Mouse (Mus musculus): ENCODE data around the gene 4931422A03Rik. TPM values are rescaled to one million over a fixed set of nuclear protein-coding genes. Genes with fewer than 3 reads are reported as not detected.

The 4931422A03Rik gene
- polyA plus RNA-seq, 1 experiment: 8.3 TPM

DNA sequence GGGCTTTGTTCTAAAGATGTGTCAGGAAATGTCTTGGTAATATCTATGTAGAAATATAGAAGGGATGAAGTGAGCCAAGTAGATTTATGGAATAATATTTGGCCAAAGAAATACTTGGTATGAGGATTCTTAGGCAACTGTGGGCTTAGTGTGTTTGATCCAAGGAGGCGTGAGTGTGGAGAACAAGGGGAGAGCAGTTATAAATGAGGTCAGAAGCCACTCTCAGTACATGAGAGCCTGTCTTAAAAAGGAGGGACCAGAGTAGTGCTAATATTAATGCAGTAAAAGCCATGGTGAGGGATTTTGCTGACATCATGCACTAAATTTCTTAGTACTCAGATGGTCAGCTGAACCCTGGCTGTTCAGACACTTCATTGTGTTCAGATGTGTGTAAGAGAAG lies 30.2 kb upstream of the 4931422A03Rik start:
- H3K4me1 ChIP-seq (ENCODE audit: control insufficient read depth, insufficient read depth, low read length): no peaks in the 10 kb centered on the region
- TF ChIP-seq CTCF (IDR thresholded peaks at IDR 0.05; ENCODE audit: control insufficient read depth, insufficient read depth, low read length) (no peak), POLR2A (IDR thresholded peaks at IDR 0.05; ENCODE audit: borderline replicate concordance, control insufficient read depth, low read depth, low read length) (no peak)
- H3K4me3 ChIP-seq (replicated peaks; ENCODE audit: control insufficient read depth, low read depth, low read length): no peak overlapping the region
- no peak overlapping the region for H3K27ac ChIP-seq (ENCODE audit: control insufficient read depth, insufficient read depth, low read depth, low read length, poor library complexity)
- WGBS: 92% methylated on average over 1 of the region's 1 CpGs

DNA sequence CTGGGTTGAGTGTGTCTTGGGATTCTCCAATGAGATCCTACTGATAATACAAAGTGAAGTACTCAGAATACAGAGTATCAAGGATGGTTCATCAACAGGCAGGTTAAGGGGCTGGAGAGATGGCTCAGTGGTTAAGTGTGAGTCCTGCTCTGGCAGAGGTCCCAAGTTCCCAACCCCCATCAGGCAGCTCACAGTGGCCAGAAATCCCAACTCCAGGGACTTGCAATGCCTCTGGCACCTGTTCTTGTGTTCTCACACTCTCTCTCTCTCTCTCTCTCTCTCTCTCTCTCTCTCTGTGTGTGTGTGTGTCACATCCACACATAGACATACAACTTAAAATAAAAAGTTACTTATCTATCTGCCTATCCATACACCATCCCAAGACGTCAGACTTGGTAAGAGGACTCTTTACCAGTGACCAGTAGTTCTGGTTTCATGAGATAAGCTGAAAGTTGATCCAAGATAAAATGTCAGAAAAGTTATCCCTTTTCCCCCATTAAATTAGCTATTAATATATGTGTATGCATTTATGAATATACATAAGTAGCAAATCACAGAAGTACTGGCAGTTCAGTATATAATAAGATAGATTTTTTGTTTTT lies 16.4 kb upstream of the 4931422A03Rik start:
- WGBS: 47% methylated on average over 1 of the region's 1 CpGs
- no peaks in the 10 kb centered on the region for H3K4me1 ChIP-seq (ENCODE audit: control insufficient read depth, insufficient read depth, low read length)
- TF ChIP-seq CTCF (IDR thresholded peaks at IDR 0.05; ENCODE audit: control insufficient read depth, insufficient read depth, low read length) (no peak), POLR2A (IDR thresholded peaks at IDR 0.05; ENCODE audit: borderline replicate concordance, control insufficient read depth, low read depth, low read length) (no peak)
- H3K4me3 ChIP-seq (replicated peaks; ENCODE audit: control insufficient read depth, low read depth, low read length): no peak overlapping the region
- no peak overlapping the region for H3K27ac ChIP-seq (ENCODE audit: control insufficient read depth, insufficient read depth, low read depth, low read length, poor library complexity)

DNA sequence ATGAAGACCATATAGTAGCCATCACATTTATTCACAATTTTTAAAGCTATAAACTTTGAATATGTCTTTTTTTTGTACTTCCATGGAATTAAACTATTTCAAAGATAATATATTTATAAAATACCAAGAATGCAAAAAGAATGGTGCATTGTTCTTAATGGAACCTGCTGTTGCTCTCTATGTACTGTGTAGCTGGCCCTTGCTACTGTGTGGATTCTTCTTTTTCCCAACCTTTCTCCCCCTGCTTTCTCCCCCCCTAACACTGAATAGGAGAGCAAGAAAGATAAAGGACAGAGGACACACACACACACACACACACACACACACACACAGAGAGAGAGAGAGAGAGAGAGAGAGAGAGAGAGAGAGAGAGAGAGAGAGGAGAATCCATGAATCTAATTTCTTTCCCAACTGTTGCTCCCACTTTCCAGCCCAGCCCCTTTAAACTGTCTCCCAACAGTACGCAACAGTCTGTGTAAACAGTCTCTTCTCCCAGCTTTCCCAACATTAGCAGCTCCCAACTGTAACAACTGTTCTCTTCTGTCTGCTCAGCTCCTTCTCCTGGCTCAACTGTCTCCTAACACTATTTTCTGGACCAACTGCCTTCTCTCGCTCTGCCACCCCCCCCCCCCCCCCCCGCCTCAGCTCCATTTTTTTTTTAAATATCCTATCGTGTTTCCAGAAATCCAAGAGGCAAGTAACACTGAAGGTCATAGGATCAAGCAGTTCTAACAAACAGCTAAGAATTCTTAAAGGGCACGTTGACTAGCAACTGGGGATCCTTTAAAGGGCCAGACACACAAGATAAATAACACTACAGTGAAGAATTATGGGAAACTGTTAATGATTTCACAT lies 15.7 kb upstream of the 4931422A03Rik start:
- no peak for TF ChIP-seq CTCF (IDR thresholded peaks at IDR 0.05; ENCODE audit: control insufficient read depth, insufficient read depth, low read length)
- TF ChIP-seq POLR2A (IDR thresholded peaks at IDR 0.05; ENCODE audit: borderline replicate concordance, control insufficient read depth, low read depth, low read length): no peak
- Histone ChIP-seq H3K4me3 (replicated peaks; ENCODE audit: control insufficient read depth, low read depth, low read length) (no peak overlapping the region), H3K4me1 (ENCODE audit: control insufficient read depth, insufficient read depth, low read length) (no peaks in the 10 kb centered on the region), H3K27ac (ENCODE audit: control insufficient read depth, insufficient read depth, low read depth, low read length, poor library complexity) (no peak overlapping the region)
- WGBS: 82% methylated on average over 5 of the region's 5 CpGs

DNA sequence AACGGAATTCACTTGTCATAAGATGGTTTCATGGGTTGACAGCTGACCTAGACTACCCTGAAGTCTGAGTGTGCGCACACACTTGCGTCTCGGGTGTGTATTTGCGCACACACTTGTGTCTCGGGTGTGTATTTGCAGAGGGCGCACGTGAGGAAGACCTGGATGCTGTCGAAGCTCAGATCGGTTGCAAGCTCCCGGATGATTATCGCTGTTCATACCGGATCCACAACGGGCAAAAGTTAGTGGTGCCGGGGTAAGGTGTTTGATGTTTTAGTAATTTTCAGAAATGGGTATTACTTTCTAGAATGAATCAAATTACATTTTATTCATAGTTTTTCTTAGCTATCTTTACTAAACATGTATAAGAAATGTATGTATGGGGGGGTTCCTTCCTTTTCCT lies 14.6 kb upstream of the 4931422A03Rik start:
- TF ChIP-seq POLR2A (IDR thresholded peaks at IDR 0.05; ENCODE audit: borderline replicate concordance, control insufficient read depth, low read depth, low read length) (no peak), CTCF (IDR thresholded peaks at IDR 0.05; ENCODE audit: control insufficient read depth, insufficient read depth, low read length) (no peak)
- Histone ChIP-seq H3K4me1 (ENCODE audit: control insufficient read depth, insufficient read depth, low read length) (no peaks in the 10 kb centered on the region), H3K27ac (ENCODE audit: control insufficient read depth, insufficient read depth, low read depth, low read length, poor library complexity) (no peak overlapping the region), H3K4me3 (replicated peaks; ENCODE audit: control insufficient read depth, low read depth, low read length) (no peak overlapping the region)
- WGBS: 95% methylated on average over 15 of the region's 15 CpGs

GRCm38 (mm10) chr2:104041632-104042031 lies 13.5 kb upstream of the 4931422A03Rik start:
- WGBS: 30% methylated on average over 5 of the region's 5 CpGs
- H3K27ac ChIP-seq (ENCODE audit: control insufficient read depth, insufficient read depth, low read depth, low read length, poor library complexity): no peak overlapping the region
- no peak overlapping the region for H3K4me3 ChIP-seq (replicated peaks; ENCODE audit: control insufficient read depth, low read depth, low read length)
- no peaks in the 10 kb centered on the region for H3K4me1 ChIP-seq (ENCODE audit: control insufficient read depth, insufficient read depth, low read length)
- no peak for TF ChIP-seq POLR2A (IDR thresholded peaks at IDR 0.05; ENCODE audit: borderline replicate concordance, control insufficient read depth, low read depth, low read length)
- TF ChIP-seq CTCF (IDR thresholded peaks at IDR 0.05; ENCODE audit: control insufficient read depth, insufficient read depth, low read length): no peak

GRCm38 (mm10) chr2:104038236-104038635 lies 10.1 kb upstream of the 4931422A03Rik start:
- TF ChIP-seq CTCF (IDR thresholded peaks at IDR 0.05; ENCODE audit: control insufficient read depth, insufficient read depth, low read length) (no peak), POLR2A (IDR thresholded peaks at IDR 0.05; ENCODE audit: borderline replicate concordance, control insufficient read depth, low read depth, low read length) (no peak)
- 87% methylated on average over 2 of the region's 2 CpGs for WGBS
- H3K4me1 ChIP-seq (ENCODE audit: control insufficient read depth, insufficient read depth, low read length): no peaks in the 10 kb centered on the region
- H3K4me3 ChIP-seq (replicated peaks; ENCODE audit: control insufficient read depth, low read depth, low read length): no peak overlapping the region
- H3K27ac ChIP-seq (ENCODE audit: control insufficient read depth, insufficient read depth, low read depth, low read length, poor library complexity): no peak overlapping the region

DNA sequence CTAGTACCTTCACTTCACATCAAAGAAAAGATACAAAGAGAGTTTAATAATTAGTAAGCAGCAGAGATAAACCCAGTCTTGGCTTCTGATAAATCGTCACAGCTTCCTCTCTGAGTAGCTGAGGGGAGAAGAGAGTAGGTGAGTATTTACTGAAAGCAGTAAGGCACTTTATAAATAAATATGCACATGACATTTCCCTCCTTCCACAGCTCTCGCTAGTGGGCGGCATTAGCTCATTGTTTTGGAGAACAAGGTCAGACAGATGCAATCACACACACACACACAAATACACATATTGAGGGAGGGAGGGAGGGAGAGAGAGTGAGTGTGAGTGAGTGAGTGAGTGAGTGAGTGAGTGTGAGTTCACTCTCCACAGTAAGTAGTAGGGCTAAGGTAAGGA lies 8.2 kb upstream of the 4931422A03Rik start:
- Histone ChIP-seq H3K27ac (ENCODE audit: control insufficient read depth, insufficient read depth, low read depth, low read length, poor library complexity) (no peak overlapping the region), H3K4me1 (ENCODE audit: control insufficient read depth, insufficient read depth, low read length) (no peaks in the 10 kb centered on the region), H3K4me3 (replicated peaks; ENCODE audit: control insufficient read depth, low read depth, low read length) (no peak overlapping the region)
- TF ChIP-seq POLR2A (IDR thresholded peaks at IDR 0.05; ENCODE audit: borderline replicate concordance, control insufficient read depth, low read depth, low read length) (no peak), CTCF (IDR thresholded peaks at IDR 0.05; ENCODE audit: control insufficient read depth, insufficient read depth, low read length) (no peak)
- 82% methylated on average over 3 of the region's 3 CpGs for WGBS

- H3K4me3 ChIP-seq (replicated peaks; ENCODE audit: control insufficient read depth, low read depth, low read length): no peak overlapping the region
- no peak overlapping the region for H3K27ac ChIP-seq (ENCODE audit: control insufficient read depth, insufficient read depth, low read depth, low read length, poor library complexity)
- WGBS: 90% methylated on average over 6 of the region's 6 CpGs
- TF ChIP-seq CTCF (IDR thresholded peaks at IDR 0.05; ENCODE audit: control insufficient read depth, insufficient read depth, low read length): no peak
- TF ChIP-seq POLR2A (IDR thresholded peaks at IDR 0.05; ENCODE audit: borderline replicate concordance, control insufficient read depth, low read depth, low read length): no peak
- H3K4me1 ChIP-seq (ENCODE audit: control insufficient read depth, insufficient read depth, low read length): no peaks in the 10 kb centered on the region
These were observed 7.4 kb upstream of the 4931422A03Rik start for GRCm38 (mm10) chr2:104035595-104035994.

Measured in bone marrow, adult 2 months (tissue).